ENCODE assay signal across 46 mouse cellular contexts in the genomic region with DNA sequence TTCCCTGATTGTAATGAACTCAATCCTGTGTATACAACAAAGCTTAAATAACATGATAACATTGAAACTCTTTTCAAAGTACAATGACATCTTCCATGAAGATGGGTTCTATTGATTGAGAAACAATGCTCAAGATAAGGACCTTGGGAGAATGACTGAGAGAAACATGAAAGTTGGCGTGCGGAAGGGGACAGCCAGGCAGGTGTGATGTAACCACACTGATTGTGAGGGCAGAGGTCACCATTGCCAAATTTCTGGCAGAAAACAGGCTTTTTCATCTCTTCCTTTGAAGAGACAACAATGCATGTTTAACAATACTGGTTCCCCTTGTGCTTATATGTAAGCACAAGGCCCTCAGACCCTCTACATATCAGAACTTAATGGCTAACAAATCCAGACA. TPM values are rescaled to one million over a fixed set of nuclear protein-coding genes. Genes with fewer than 3 reads are reported as not detected.
"Had no signal": no experiment of that assay in that cellular context is flagged by ENCODE, and none has a peak within 500 bp of the region (broad histone marks: within the 10 kb centered on the region; RNA-seq: fewer than 3 reads in every experiment).

No protein-coding gene starts in this region.

- H3K27ac ChIP-seq: left cerebral cortex, adult 2 months; limb, embryonic 10.5 days; limb, embryonic 12.5 days; limb, embryonic 13.5 days; limb, embryonic 15.5 days; liver, embryonic 12.5 days; liver, embryonic 13.5 days; liver, embryonic 14.5 days; liver, embryonic 15.5 days; lung, embryonic 15.5 days; macrophage; midbrain, embryonic 10.5 days; midbrain, embryonic 12.5 days; midbrain, embryonic 13.5 days; midbrain, embryonic 15.5 days; neural tube, embryonic 12.5 days had no signal

- H3K36me3 ChIP-seq: limb, embryonic 10.5 days; limb, embryonic 12.5 days; limb, embryonic 13.5 days; limb, embryonic 15.5 days; liver, embryonic 12.5 days; liver, embryonic 13.5 days; liver, embryonic 15.5 days; lung, embryonic 15.5 days; midbrain, embryonic 10.5 days; midbrain, embryonic 12.5 days; midbrain, embryonic 13.5 days; midbrain, embryonic 15.5 days; neural tube, embryonic 12.5 days had no signal

- H3K4me2 ChIP-seq: limb, embryonic 12.5 days; limb, embryonic 13.5 days; limb, embryonic 15.5 days; liver, embryonic 12.5 days; liver, embryonic 13.5 days; liver, embryonic 15.5 days; lung, embryonic 14.5 days; lung, embryonic 15.5 days; midbrain, embryonic 11.5 days; midbrain, embryonic 12.5 days; midbrain, embryonic 13.5 days; midbrain, embryonic 15.5 days; neural tube, embryonic 12.5 days had no signal

- H3K4me1 ChIP-seq: limb, embryonic 10.5 days; limb, embryonic 12.5 days; limb, embryonic 13.5 days; limb, embryonic 15.5 days; liver, embryonic 12.5 days; liver, embryonic 13.5 days; liver, embryonic 15.5 days; lung, embryonic 15.5 days; megakaryocyte, embryonic 14.5 days; midbrain, embryonic 10.5 days; midbrain, embryonic 12.5 days; midbrain, embryonic 13.5 days; midbrain, embryonic 15.5 days; neural tube, embryonic 12.5 days had no signal

- H3K9ac ChIP-seq: limb, embryonic 12.5 days; limb, embryonic 13.5 days; limb, embryonic 15.5 days; liver, embryonic 12.5 days; liver, embryonic 13.5 days; liver, embryonic 14.5 days; liver, embryonic 15.5 days; lung, embryonic 14.5 days; lung, embryonic 15.5 days; midbrain, embryonic 12.5 days; midbrain, embryonic 13.5 days; midbrain, embryonic 15.5 days; neural tube, embryonic 12.5 days had no signal

- H3K9me3 ChIP-seq: limb, embryonic 10.5 days; limb, embryonic 12.5 days; limb, embryonic 13.5 days; limb, embryonic 15.5 days; liver, embryonic 12.5 days; liver, embryonic 13.5 days; liver, embryonic 15.5 days; lung, embryonic 15.5 days; megakaryocyte, embryonic 14.5 days; midbrain, embryonic 10.5 days; midbrain, embryonic 12.5 days; midbrain, embryonic 13.5 days; midbrain, embryonic 15.5 days; neural tube, embryonic 12.5 days had no signal

- H3K27me3 ChIP-seq: limb, embryonic 12.5 days; limb, embryonic 13.5 days; limb, embryonic 15.5 days; liver, embryonic 12.5 days; liver, embryonic 13.5 days; liver, embryonic 15.5 days; lung, embryonic 15.5 days; megakaryocyte, embryonic 14.5 days; midbrain, embryonic 12.5 days; midbrain, embryonic 13.5 days; midbrain, embryonic 15.5 days; neural tube, embryonic 12.5 days had no signal

- DNase-seq: left cerebral cortex, postnatal 4 days; liver, embryonic 13.5 days; lung, adult 18-20 months; lung, adult 2 months; lung, embryonic 14.5 days; lung, postnatal 10 days; lung, postnatal 14 days; lung, postnatal 36 days; lung, postnatal 4 days; midbrain, embryonic 14.5 days had no signal

- H3K4me3 ChIP-seq: left cerebral cortex, adult 2 months; limb, embryonic 10.5 days; limb, embryonic 12.5 days; limb, embryonic 13.5 days; limb, embryonic 15.5 days; liver, embryonic 12.5 days; liver, embryonic 13.5 days; liver, embryonic 15.5 days; lung, embryonic 15.5 days; megakaryocyte, embryonic 14.5 days; midbrain, embryonic 10.5 days; midbrain, embryonic 12.5 days; midbrain, embryonic 13.5 days; midbrain, embryonic 15.5 days; myocyte; neural tube, embryonic 12.5 days had no signal

- ATAC-seq: liver, embryonic 12.5 days; lung, postnatal 0 days; midbrain, embryonic 13.5 days; midbrain, embryonic 15.5 days; midbrain, embryonic 16.5 days had no signal

RNA-seq across cellular contexts. Expression of a gene that starts 13.3 kb away (rescaled TPM):
- total RNA-seq: left cerebral cortex, adult 18-20 months; left cerebral cortex, adult 2 months; left cerebral cortex, postnatal 10 days; left cerebral cortex, postnatal 14 days; left cerebral cortex, postnatal 25 days; left cerebral cortex, postnatal 36 days; left cerebral cortex, postnatal 4 days; megakaryocyte-erythroid progenitor cell, adult 5-6 weeks; midbrain, postnatal 0 days had no signal
- polyA plus RNA-seq: limb, embryonic 10.5 days; limb, embryonic 11.5 days; limb, embryonic 12.5 days; limb, embryonic 13.5 days; limb, embryonic 14.5 days; limb, embryonic 15.5 days; liver, embryonic 12.5 days; lung, embryonic 14.5 days; lung, embryonic 15.5 days; lung, embryonic 16.5 days; midbrain, embryonic 10.5 days; midbrain, embryonic 11.5 days; midbrain, embryonic 13.5 days; midbrain, embryonic 14.5 days; midbrain, embryonic 15.5 days; midbrain, embryonic 16.5 days; midbrain, postnatal 0 days; myocyte; neural tube, embryonic 11.5 days; neural tube, embryonic 12.5 days had no signal

RNA-seq across cellular contexts. Expression of a gene that starts 34.3 kb away (rescaled TPM):
- total RNA-seq: left cerebral cortex, adult 18-20 months; left cerebral cortex, adult 2 months; left cerebral cortex, adult 8-10 months; left cerebral cortex, postnatal 10 days; left cerebral cortex, postnatal 14 days; left cerebral cortex, postnatal 25 days; left cerebral cortex, postnatal 36 days; left cerebral cortex, postnatal 4 days; megakaryocyte-erythroid progenitor cell, adult 5-6 weeks; midbrain, postnatal 0 days had no signal
- polyA plus RNA-seq: limb, embryonic 10.5 days; limb, embryonic 11.5 days; limb, embryonic 12.5 days; lung, embryonic 14.5 days; lung, embryonic 15.5 days; lung, embryonic 16.5 days; midbrain, embryonic 10.5 days; midbrain, embryonic 11.5 days; midbrain, embryonic 12.5 days; midbrain, embryonic 13.5 days; midbrain, embryonic 15.5 days; midbrain, postnatal 0 days; myocyte; neural tube, embryonic 11.5 days; neural tube, embryonic 12.5 days had no signal

RNA-seq across cellular contexts. Expression of a gene that starts 43.7 kb away (rescaled TPM):
- total RNA-seq: left cerebral cortex, adult 18-20 months; left cerebral cortex, adult 2 months; left cerebral cortex, adult 8-10 months; left cerebral cortex, postnatal 10 days; left cerebral cortex, postnatal 14 days; left cerebral cortex, postnatal 25 days; left cerebral cortex, postnatal 36 days; left cerebral cortex, postnatal 4 days; megakaryocyte progenitor cell, adult 5-6 weeks; megakaryocyte, adult 5-6 weeks; megakaryocyte-erythroid progenitor cell, adult 5-6 weeks; midbrain, postnatal 0 days; monocyte, adult 5-6 weeks had no signal
- polyA plus RNA-seq: limb, embryonic 10.5 days; limb, embryonic 11.5 days; limb, embryonic 12.5 days; limb, embryonic 13.5 days; limb, embryonic 15.5 days; liver, embryonic 12.5 days; liver, embryonic 13.5 days; liver, embryonic 14.5 days; liver, embryonic 15.5 days; liver, embryonic 16.5 days; lung, adult 2 months; lung, embryonic 14.5 days; lung, embryonic 15.5 days; lung, embryonic 16.5 days; lung, postnatal 0 days; macrophage; midbrain, embryonic 10.5 days; midbrain, embryonic 11.5 days; midbrain, embryonic 12.5 days; midbrain, embryonic 14.5 days; midbrain, embryonic 15.5 days; midbrain, embryonic 16.5 days; midbrain, postnatal 0 days; myocyte; neural tube, embryonic 11.5 days; neural tube, embryonic 12.5 days had no signal
